Mouse (Mus musculus): ENCODE measurements around the gene Abcc5. TPM values are rescaled to one million over a fixed set of nuclear protein-coding genes. Genes with fewer than 3 reads are reported as not detected.

The Abcc5 gene
- polyA plus RNA-seq, 1 experiment: 89.5 TPM

DNA sequence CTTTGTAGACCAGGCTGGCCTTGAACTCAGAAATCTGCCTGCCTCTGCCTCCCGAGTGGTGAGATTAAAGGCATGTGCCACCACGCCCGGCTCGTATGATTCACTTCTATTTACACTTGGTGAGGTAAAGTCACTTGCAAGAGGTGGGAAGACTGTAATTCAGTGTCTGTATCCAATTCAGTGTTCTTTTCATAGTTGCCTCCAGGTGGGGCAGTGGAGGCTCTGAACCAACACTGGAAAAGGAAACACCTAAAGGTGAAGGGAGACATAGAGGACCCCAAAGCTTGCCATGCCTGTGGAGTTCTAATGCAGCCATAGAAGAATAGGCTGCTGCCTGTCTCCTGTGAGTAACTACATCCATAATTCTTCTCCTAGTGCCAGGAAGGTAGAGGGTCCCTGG, 103.9 kb downstream of the Abcc5 start:
- H3K4me1 ChIP-seq (ENCODE audit: control insufficient read depth, insufficient read depth, low read length): no peaks in the 10 kb centered on the region
- H3K27me3 ChIP-seq (ENCODE audit: control insufficient read depth, insufficient read depth, low read length, poor library complexity, severe bottlenecking): no peaks in the 10 kb centered on the region
- no peak overlapping the region for H3K9ac ChIP-seq (ENCODE audit: low read depth, poor library complexity, severe bottlenecking)
- TF ChIP-seq POLR2A (IDR thresholded peaks at IDR 0.05; ENCODE audit: insufficient read depth, low read length): no peak
- TF ChIP-seq CTCF (IDR thresholded peaks at IDR 0.05; ENCODE audit: low read depth, low read length): no peak
- TF ChIP-seq EP300 (IDR thresholded peaks at IDR 0.05; ENCODE audit: insufficient read depth, low read depth, low read length): no peak
- no peak overlapping the region for H3K4me3 ChIP-seq (ENCODE audit: low read depth, low read length)
- no peak overlapping the region for H3K27ac ChIP-seq (ENCODE audit: insufficient read depth, low read length)
- no peaks in the 10 kb centered on the region for H3K9me3 ChIP-seq (replicated peaks; ENCODE audit: control insufficient read depth, insufficient read depth, low read length, poor library complexity, severe bottlenecking)
- H3K36me3 ChIP-seq (ENCODE audit: control insufficient read depth, insufficient read depth, low read length, poor library complexity, severe bottlenecking): no peaks in the 10 kb centered on the region

GRCm38 (mm10) chr16:20316770-20317169, 109.4 kb downstream of the Abcc5 start:
- H3K36me3 ChIP-seq (ENCODE audit: control insufficient read depth, insufficient read depth, low read length, poor library complexity, severe bottlenecking): no peaks in the 10 kb centered on the region
- H3K27ac ChIP-seq (ENCODE audit: insufficient read depth, low read length): no peak overlapping the region
- no peaks in the 10 kb centered on the region for H3K4me1 ChIP-seq (ENCODE audit: control insufficient read depth, insufficient read depth, low read length)
- H3K4me3 ChIP-seq (ENCODE audit: low read depth, low read length): peak overlapping the region; percentile 5; the same call in 1 of the 2 replicates
- no peak for TF ChIP-seq CTCF (IDR thresholded peaks at IDR 0.05; ENCODE audit: low read depth, low read length)
- no peak for TF ChIP-seq POLR2A (IDR thresholded peaks at IDR 0.05; ENCODE audit: insufficient read depth, low read length)
- TF ChIP-seq EP300 (IDR thresholded peaks at IDR 0.05; ENCODE audit: insufficient read depth, low read depth, low read length): no peak
- H3K9me3 ChIP-seq (replicated peaks; ENCODE audit: control insufficient read depth, insufficient read depth, low read length, poor library complexity, severe bottlenecking): no peaks in the 10 kb centered on the region
- H3K27me3 ChIP-seq (ENCODE audit: control insufficient read depth, insufficient read depth, low read length, poor library complexity, severe bottlenecking): no peaks in the 10 kb centered on the region
- H3K9ac ChIP-seq (ENCODE audit: low read depth, poor library complexity, severe bottlenecking): no peak overlapping the region

DNA sequence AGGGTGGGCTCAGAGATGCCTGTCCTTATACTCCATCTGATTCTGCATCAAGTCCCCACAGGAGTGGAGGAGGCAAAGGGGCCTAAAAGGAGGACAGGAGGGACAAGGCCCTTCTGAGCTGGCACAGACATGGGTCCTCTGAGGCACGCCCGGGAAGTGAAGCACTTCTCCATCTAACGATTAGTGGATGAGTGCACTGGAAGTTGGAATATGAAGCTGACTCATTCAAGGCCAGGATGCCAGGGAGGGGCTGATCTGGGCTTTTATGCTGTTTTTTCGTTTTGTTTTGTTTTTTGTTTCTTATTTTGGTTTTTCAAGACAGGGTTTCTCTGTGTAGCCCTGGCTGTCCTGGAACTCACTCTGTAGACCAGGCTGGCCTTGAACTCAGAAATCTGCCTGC, 110.9 kb downstream of the Abcc5 start:
- no peaks in the 10 kb centered on the region for H3K4me1 ChIP-seq (ENCODE audit: control insufficient read depth, insufficient read depth, low read length)

DNA sequence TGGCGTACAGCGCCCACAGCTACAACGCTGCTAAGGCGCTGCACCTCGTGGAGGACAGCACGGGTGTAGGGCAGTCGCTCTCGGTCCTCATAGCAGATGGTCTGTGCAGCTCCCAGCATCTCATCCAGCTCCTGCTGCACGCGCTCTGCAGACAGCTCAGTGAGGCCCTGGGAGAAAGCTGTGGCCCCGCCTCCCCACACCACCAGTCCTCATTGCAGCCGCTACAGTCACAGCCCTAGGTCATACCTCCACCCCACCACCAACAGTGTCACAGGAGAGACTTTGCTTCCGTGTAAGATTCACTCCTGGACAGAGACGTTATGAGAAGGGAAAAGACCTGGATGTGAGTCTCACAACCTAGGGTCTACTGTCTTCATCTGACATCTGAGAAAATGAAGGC, 113.9 kb downstream of the Abcc5 start:
- H3K9ac ChIP-seq (ENCODE audit: low read depth, poor library complexity, severe bottlenecking): no peak overlapping the region
- no peaks in the 10 kb centered on the region for H3K4me1 ChIP-seq (ENCODE audit: control insufficient read depth, insufficient read depth, low read length)
- no peak overlapping the region for H3K27ac ChIP-seq (ENCODE audit: insufficient read depth, low read length)
- TF ChIP-seq EP300 (IDR thresholded peaks at IDR 0.05; ENCODE audit: insufficient read depth, low read depth, low read length) (no peak), POLR2A (IDR thresholded peaks at IDR 0.05; ENCODE audit: insufficient read depth, low read length) (no peak), CTCF (IDR thresholded peaks at IDR 0.05; ENCODE audit: low read depth, low read length) (no peak)
- no peak overlapping the region for H3K4me3 ChIP-seq (ENCODE audit: low read depth, low read length)
- no peaks in the 10 kb centered on the region for H3K27me3 ChIP-seq (ENCODE audit: control insufficient read depth, insufficient read depth, low read length, poor library complexity, severe bottlenecking)
- H3K36me3 ChIP-seq (ENCODE audit: control insufficient read depth, insufficient read depth, low read length, poor library complexity, severe bottlenecking): no peaks in the 10 kb centered on the region
- no peaks in the 10 kb centered on the region for H3K9me3 ChIP-seq (replicated peaks; ENCODE audit: control insufficient read depth, insufficient read depth, low read length, poor library complexity, severe bottlenecking)

More for the DNA sequence above, 110.9 kb downstream of the Abcc5 start:
- no peak overlapping the region for H3K9ac ChIP-seq (ENCODE audit: low read depth, poor library complexity, severe bottlenecking)
- TF ChIP-seq POLR2A (IDR thresholded peaks at IDR 0.05; ENCODE audit: insufficient read depth, low read length) (no peak), EP300 (IDR thresholded peaks at IDR 0.05; ENCODE audit: insufficient read depth, low read depth, low read length) (no peak), CTCF (IDR thresholded peaks at IDR 0.05; ENCODE audit: low read depth, low read length) (no peak)
- H3K27me3 ChIP-seq (ENCODE audit: control insufficient read depth, insufficient read depth, low read length, poor library complexity, severe bottlenecking): no peaks in the 10 kb centered on the region
- H3K36me3 ChIP-seq (ENCODE audit: control insufficient read depth, insufficient read depth, low read length, poor library complexity, severe bottlenecking): no peaks in the 10 kb centered on the region
- H3K4me3 ChIP-seq (ENCODE audit: low read depth, low read length): no peak overlapping the region
- no peaks in the 10 kb centered on the region for H3K9me3 ChIP-seq (replicated peaks; ENCODE audit: control insufficient read depth, insufficient read depth, low read length, poor library complexity, severe bottlenecking)
- H3K27ac ChIP-seq (ENCODE audit: insufficient read depth, low read length): no peak overlapping the region

DNA sequence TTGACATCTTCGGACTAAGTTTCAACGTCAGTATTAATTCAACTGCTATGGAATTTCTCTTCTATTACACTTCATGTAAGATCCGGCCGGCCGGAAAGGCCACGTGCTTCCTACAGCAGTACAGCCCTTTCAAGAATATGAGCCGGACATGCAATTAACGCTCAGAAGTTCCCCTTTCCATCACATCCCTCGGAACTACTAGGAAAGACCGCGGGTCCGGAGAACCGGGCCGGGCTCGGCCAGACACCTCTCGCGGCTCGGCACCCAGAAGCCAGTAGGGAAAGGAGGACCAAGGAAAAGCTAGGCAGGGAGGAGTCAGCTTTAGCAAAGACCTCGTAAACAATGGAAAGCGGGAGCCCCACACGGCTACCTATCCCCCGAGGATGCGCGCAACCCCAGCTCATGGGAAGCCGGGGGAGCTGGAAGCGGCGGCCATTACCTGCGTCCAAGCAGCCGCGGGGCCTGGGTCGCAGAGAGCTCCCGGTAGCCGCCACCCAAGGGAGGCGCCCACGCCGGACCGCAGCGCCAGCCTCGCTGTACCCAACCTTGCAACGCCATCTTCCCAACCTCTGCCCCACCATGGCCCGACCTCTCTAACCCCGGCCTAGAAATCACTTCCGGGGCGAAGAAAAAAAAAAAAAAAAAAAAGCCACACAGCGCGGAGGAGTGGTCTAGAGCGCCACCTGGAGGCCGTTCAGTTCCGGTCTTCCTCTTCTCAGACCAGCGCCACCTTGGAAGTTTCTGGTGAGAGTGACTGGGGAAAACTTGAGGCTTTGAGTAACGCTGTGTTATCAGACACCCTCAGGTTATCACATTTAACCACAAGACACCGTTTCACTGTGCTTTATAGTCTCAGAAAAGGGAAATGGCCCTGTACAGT, 124.2 kb downstream of the Abcc5 start, which contains the start of gene Parl:
Gene Parl (minus strand): TSS at position 618 of the 880 bp plus-strand sequence.
- TF ChIP-seq POLR2A (IDR thresholded peaks at IDR 0.05; ENCODE audit: insufficient read depth, low read length) (no peak), EP300 (IDR thresholded peaks at IDR 0.05; ENCODE audit: insufficient read depth, low read depth, low read length) (no peak), CTCF (IDR thresholded peaks at IDR 0.05; ENCODE audit: low read depth, low read length) (peak; percentile 86)
- H3K9me3 ChIP-seq (replicated peaks; ENCODE audit: control insufficient read depth, insufficient read depth, low read length, poor library complexity, severe bottlenecking): no peaks in the 10 kb centered on the region
- H3K9ac ChIP-seq (ENCODE audit: low read depth, poor library complexity, severe bottlenecking): peak within 1 kb of the TSS; percentile 93
- no peaks in the 10 kb centered on the region for H3K4me1 ChIP-seq (ENCODE audit: control insufficient read depth, insufficient read depth, low read length)
- peak within 1 kb of the TSS; percentile 83 for H3K4me3 ChIP-seq (ENCODE audit: low read depth, low read length)
- peak within 1 kb of the TSS; percentile 21; the same call in 1 of the 2 replicates for H3K27ac ChIP-seq (ENCODE audit: insufficient read depth, low read length)
- peaks cover 14% of the 10 kb centered on the region for H3K36me3 ChIP-seq (ENCODE audit: control insufficient read depth, insufficient read depth, low read length, poor library complexity, severe bottlenecking)
- no peaks in the 10 kb centered on the region for H3K27me3 ChIP-seq (ENCODE audit: control insufficient read depth, insufficient read depth, low read length, poor library complexity, severe bottlenecking)

- H3K27ac ChIP-seq (ENCODE audit: insufficient read depth, low read length): no peak overlapping the region
- TF ChIP-seq CTCF (IDR thresholded peaks at IDR 0.05; ENCODE audit: low read depth, low read length): no peak
- TF ChIP-seq EP300 (IDR thresholded peaks at IDR 0.05; ENCODE audit: insufficient read depth, low read depth, low read length): no peak
- TF ChIP-seq POLR2A (IDR thresholded peaks at IDR 0.05; ENCODE audit: insufficient read depth, low read length): no peak
- H3K36me3 ChIP-seq (ENCODE audit: control insufficient read depth, insufficient read depth, low read length, poor library complexity, severe bottlenecking): peaks cover 31% of the 10 kb centered on the region
- no peak overlapping the region for H3K4me3 ChIP-seq (ENCODE audit: low read depth, low read length)
- H3K9ac ChIP-seq (ENCODE audit: low read depth, poor library complexity, severe bottlenecking): 0 out of 2 replicates have a peak overlapping the region, but pooled peaks have one; percentile 51
- no peaks in the 10 kb centered on the region for H3K27me3 ChIP-seq (ENCODE audit: control insufficient read depth, insufficient read depth, low read length, poor library complexity, severe bottlenecking)
- H3K9me3 ChIP-seq (replicated peaks; ENCODE audit: control insufficient read depth, insufficient read depth, low read length, poor library complexity, severe bottlenecking): no peaks in the 10 kb centered on the region
- H3K4me1 ChIP-seq (ENCODE audit: control insufficient read depth, insufficient read depth, low read length): no peaks in the 10 kb centered on the region
Observed at GRCm38 (mm10) chr16:20300076-20300475, 126.1 kb downstream of the Abcc5 start.

Other genes starting within 250 kb of the Abcc5 start
- 0.94 and 1.0 TPM in 2 replicates for gene Map6d1, start 185.0 kb downstream of the Abcc5 start, polyA plus RNA-seq (2011; ENCODE audit: insufficient read depth, insufficient read length, low read depth, missing spikeins)
- 87.9 and 94.9 TPM in 2 replicates for gene Parl, start 124.0 kb downstream of the Abcc5 start, polyA plus RNA-seq (2011; ENCODE audit: insufficient read depth, insufficient read length, low read depth, missing spikeins)
- gene Cyp2ab1, start 101.0 kb downstream of the Abcc5 start, polyA plus RNA-seq (2011; ENCODE audit: insufficient read depth, insufficient read length, low read depth, missing spikeins): not detected in 2 replicates
- gene Eif2b5, start 72.4 kb upstream of the Abcc5 start, polyA plus RNA-seq (2011; ENCODE audit: insufficient read depth, insufficient read length, low read depth, missing spikeins): 86.6 and 94.0 TPM in 2 replicates
- gene Dvl3, start 90.6 kb upstream of the Abcc5 start, polyA plus RNA-seq (2011; ENCODE audit: insufficient read depth, insufficient read length, low read depth, missing spikeins): 37.9 and 38.8 TPM in 2 replicates
- gene Ap2m1, start 109.1 kb upstream of the Abcc5 start, polyA plus RNA-seq (2011; ENCODE audit: insufficient read depth, insufficient read length, low read depth, missing spikeins): 282 and 298 TPM in 2 replicates
- gene Abcf3, start 122.2 kb upstream of the Abcc5 start, polyA plus RNA-seq (2011; ENCODE audit: insufficient read depth, insufficient read length, low read depth, missing spikeins): 56.2 and 61.0 TPM in 2 replicates
- gene Vwa5b2, start 163.1 kb upstream of the Abcc5 start, polyA plus RNA-seq (2011; ENCODE audit: insufficient read depth, insufficient read length, low read depth, missing spikeins): 1.2 TPM in 2 replicates
- 9.4 and 10.8 TPM in 2 replicates for gene Eef1akmt4, start 185.2 kb upstream of the Abcc5 start, polyA plus RNA-seq (2011; ENCODE audit: insufficient read depth, insufficient read length, low read depth, missing spikeins)
- not detected in 2 replicates for gene Gm49333, start 185.2 kb upstream of the Abcc5 start, polyA plus RNA-seq (2011; ENCODE audit: insufficient read depth, insufficient read length, low read depth, missing spikeins)
- gene Alg3, start 185.3 kb upstream of the Abcc5 start, polyA plus RNA-seq (2011; ENCODE audit: insufficient read depth, insufficient read length, low read depth, missing spikeins): 36.7 and 39.3 TPM in 2 replicates
- gene Camk2n2, start 194.9 kb upstream of the Abcc5 start, polyA plus RNA-seq (2011; ENCODE audit: insufficient read depth, insufficient read length, low read depth, missing spikeins): 1.7 and 2.4 TPM in 2 replicates
- gene Ece2, start 203.4 kb upstream of the Abcc5 start, polyA plus RNA-seq (2011; ENCODE audit: insufficient read depth, insufficient read length, low read depth, missing spikeins): 3.4 and 3.6 TPM in 2 replicates
- 276 and 288 TPM in 2 replicates for gene Psmd2, start 225.3 kb upstream of the Abcc5 start, polyA plus RNA-seq (2011; ENCODE audit: insufficient read depth, insufficient read length, low read depth, missing spikeins)
- 462 and 483 TPM in 2 replicates for gene Eif4g1, start 241.9 kb upstream of the Abcc5 start, polyA plus RNA-seq (2011; ENCODE audit: insufficient read depth, insufficient read length, low read depth, missing spikeins)